Mouse (Mus musculus) urinary bladder, adult 2 months (tissue): ENCODE results near the gene Spata20. TPM values are rescaled to one million over a fixed set of nuclear protein-coding genes. Genes with fewer than 3 reads are reported as not detected.

Experiments
- DNase-seq: peaks from one replicate; pipeline ENCODE4 v3.0.0; 2022; ENCODE audit warnings: low spot score
- polyA plus RNA-seq: library from polyadenylated mRNA; depleted of rRNA; stranded (reverse); fragments of >200 nt; gene quantifications from 2 replicates; pipeline ENCODE4 v1.2.3, GENCODE M21; 2012; rRNA removed

Gene Spata20
- polyA plus RNA-seq, 1 experiment, result 0.06 TPM

DNA sequence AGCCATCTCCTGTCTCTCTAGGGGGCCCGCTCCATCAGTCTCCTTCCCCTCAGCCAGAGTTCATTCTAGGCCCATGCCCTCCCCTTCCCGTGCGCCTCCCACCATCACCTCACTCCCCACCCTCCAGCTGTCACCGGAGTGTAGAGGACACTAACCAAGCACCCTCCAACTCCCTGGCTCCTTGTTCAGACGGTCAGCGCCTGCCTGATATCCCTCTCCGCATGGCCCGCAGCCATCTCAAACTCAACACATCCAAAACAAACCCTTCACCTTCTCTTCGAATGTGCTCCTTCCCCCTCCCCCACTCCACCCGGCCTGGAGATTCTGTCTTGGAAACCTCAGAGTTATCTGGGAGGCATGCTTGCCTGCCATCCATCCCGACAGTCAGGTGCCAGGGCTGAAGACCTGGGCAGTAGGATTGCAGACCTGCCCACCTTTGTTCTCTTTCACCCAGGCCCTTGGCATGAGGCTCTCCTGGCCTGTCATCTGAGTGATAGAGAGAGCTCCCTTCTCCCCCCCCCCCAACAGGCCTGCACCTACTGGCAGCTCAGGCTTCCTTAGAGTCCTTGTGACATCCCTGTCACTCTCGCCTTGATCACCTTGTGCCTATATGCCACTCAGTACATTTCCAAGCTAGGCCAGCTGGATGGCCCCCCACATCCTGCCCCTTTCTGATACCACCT lies 34.7 kb downstream of the Spata20 start:
- DNase-seq, result no peak

- DNase-seq, result no peak
Measured at GRCm38 (mm10) chr11:94449886-94450285, 36.1 kb downstream of the Spata20 start.

GRCm38 (mm10) chr11:94449239-94449638 lies 36.7 kb downstream of the Spata20 start:
- DNase-seq, result no peak

GRCm38 (mm10) chr11:94447017-94447416 lies 39.0 kb downstream of the Spata20 start:
- DNase-seq, result no peak

DNA sequence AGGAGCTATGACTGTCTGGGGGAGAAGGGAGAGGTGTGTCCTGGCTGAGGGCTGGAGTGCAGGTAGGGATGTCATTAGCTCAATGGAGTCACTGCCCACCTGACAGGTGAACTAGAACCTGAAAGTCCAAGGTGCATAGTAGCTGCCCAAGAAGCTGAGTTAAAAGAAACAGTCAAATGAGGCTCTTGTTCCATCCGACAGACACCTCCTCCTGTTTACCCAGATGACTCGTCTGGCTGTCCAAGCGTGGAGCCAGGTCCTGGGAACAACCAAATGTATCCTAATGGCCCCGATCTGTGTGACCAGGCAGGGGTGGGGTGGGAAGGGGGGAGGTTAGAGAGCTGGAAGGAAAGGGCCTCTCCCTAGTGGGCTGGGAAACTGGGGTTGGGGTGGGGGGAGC lies 40.7 kb downstream of the Spata20 start:
- no peak for DNase-seq

- DNase-seq, result no peak
Measured at GRCm38 (mm10) chr11:94444829-94445228, 41.1 kb downstream of the Spata20 start.

DNA sequence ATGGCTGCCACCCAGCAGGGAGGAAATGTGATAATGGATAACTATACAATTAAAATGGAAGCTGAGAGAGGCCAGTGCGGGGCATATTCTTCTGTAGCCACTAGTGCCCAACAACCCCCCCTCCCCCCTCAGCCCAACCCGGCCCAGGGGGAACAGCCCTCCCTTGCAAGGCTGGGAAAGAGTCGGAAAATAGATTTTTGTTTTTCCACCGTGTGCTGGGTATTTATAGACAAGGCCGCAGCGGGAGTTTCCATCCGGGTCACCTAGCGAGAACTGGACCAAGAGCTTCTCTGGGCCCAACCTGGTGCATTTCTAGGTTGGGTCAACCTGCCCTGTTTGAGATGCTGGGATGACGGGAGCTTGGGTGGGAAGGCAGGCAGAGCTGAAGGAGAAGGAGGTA lies 44.2 kb downstream of the Spata20 start:
- DNase-seq, result no peak

- no peak for DNase-seq
Measured at GRCm38 (mm10) chr11:94441122-94441521, 44.9 kb downstream of the Spata20 start.

DNA sequence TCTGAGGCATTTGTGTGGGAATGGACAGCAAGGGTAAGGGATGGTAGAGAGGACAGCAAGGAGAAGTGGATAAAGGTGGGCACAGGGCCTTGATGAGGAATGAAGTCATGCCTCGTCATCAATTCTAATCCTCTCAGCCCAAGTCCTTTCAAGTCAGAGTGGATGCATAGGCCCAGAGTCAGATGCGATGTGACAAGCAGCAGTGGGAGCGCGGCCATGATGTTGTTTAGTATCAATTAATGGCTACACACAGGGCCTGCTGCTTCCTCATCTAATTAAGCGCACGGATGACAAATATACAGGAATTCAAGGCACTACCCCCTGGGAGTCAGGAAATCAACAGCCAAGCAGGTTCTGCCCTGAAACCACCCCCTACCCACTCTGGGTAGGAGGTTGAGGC lies 45.6 kb downstream of the Spata20 start:
- no peak for DNase-seq

DNA sequence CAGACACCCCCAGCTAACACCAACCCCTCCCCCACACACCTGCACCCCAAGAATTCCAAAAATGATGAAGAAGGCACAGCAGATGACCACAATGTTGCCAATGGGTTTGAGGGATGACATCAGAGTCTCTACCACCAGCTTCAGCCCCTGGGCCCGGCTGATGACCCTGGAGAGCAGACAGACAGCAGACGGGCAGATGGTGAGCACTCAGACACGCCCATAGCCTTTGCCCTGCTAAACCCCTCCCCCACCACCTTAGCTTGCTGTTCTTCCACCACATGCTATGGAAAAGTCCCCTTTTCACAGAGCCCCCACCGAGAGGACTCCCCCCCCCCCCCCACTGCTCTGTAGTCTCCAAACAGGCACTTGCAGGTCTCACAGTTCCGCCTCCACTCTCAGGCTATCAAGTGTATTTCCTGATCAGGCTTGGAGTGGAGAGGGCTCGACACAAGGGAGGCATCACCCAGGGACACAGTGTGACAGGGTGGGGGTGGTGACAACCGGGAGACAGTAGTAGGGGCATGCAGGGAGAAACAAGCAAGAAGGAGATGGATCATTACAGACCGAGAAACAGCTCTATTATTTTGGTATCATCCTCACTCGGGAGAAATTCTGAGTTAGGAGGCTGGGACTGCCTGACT lies 56.8 kb downstream of the Spata20 start:
- no peak for DNase-seq

Other genes with a start within 250 kb of the Spata20 start
- gene Wfikkn2, start 240.2 kb downstream of the Spata20 start, polyA plus RNA-seq, result 3.6 and 4.7 TPM in 2 replicates
- not detected in 2 replicates for gene Gm21885, start 204.3 kb downstream of the Spata20 start, polyA plus RNA-seq
- gene Luc7l3, start 164.2 kb downstream of the Spata20 start, polyA plus RNA-seq, result 84.6 and 102 TPM in 2 replicates
- 65.6 and 75.4 TPM in 2 replicates for gene Ankrd40, start 158.2 kb downstream of the Spata20 start, polyA plus RNA-seq
- 84.7 and 95.3 TPM in 2 replicates for gene Abcc3, start 93.2 kb downstream of the Spata20 start, polyA plus RNA-seq
- 2.6 and 2.9 TPM in 2 replicates for gene Cacna1g, start 12.0 kb downstream of the Spata20 start, polyA plus RNA-seq
- gene Epn3, start 13.8 kb upstream of the Spata20 start, polyA plus RNA-seq, result 28.5 and 34.1 TPM in 2 replicates
- 1.7 and 2.0 TPM in 2 replicates for gene Mycbpap, start 35.6 kb upstream of the Spata20 start, polyA plus RNA-seq
- 14.3 and 16.7 TPM in 2 replicates for gene Rsad1, start 63.1 kb upstream of the Spata20 start, polyA plus RNA-seq
- gene Chad, start 78.9 kb upstream of the Spata20 start, polyA plus RNA-seq, result 0.17 and 0.29 TPM in 2 replicates
- gene Acsf2, start 115.7 kb upstream of the Spata20 start, polyA plus RNA-seq, result 29.6 and 31.8 TPM in 2 replicates
- gene Lrrc59, start 143.6 kb upstream of the Spata20 start, polyA plus RNA-seq, result 62.8 and 64.7 TPM in 2 replicates
- 93.5 and 105 TPM in 2 replicates for gene Mrpl27, start 167.6 kb upstream of the Spata20 start, polyA plus RNA-seq
- 0.52 and 0.53 TPM in 2 replicates for gene Eme1, start 167.8 kb upstream of the Spata20 start, polyA plus RNA-seq
- 12.7 and 15.9 TPM in 2 replicates for gene Xylt2, start 191.3 kb upstream of the Spata20 start, polyA plus RNA-seq
- not detected in 2 replicates for gene Gm11541, start 218.3 kb upstream of the Spata20 start, polyA plus RNA-seq